Mouse (Mus musculus): ENCODE measurements around the gene Ptbp1.

- TF ChIP-seq CTCF (IDR thresholded peaks at IDR 0.05; ENCODE audit: insufficient read depth, low read depth, low read length) (no peak), POLR2A (IDR thresholded peaks at IDR 0.05; ENCODE audit: insufficient read depth, low read depth, low read length) (no peak)
Observed at GRCm38 (mm10) chr10:79843476-79843875, 10.8 kb upstream of the Ptbp1 start.
